Mouse (Mus musculus) liver, adult 2 months (tissue): Measurements from ENCODE around the gene Cyp4a32. TPM values are rescaled to one million over a fixed set of nuclear protein-coding genes. Genes with fewer than 3 reads are reported as not detected.

Source experiments
- DNase-seq: peaks from one replicate; pipeline ENCODE4 v3.0.0-alpha.2; 2011; ENCODE audit warnings: low read depth, low spot score; ENCODE audit errors: extremely low read depth
- H3K27ac ChIP-seq: fragments of 200-500 bp; replicated peaks from 2 replicates; pipeline ENCODE4 v1.5.1; 2012; ENCODE audit warnings: low read depth, mild to moderate bottlenecking, control low read depth, inconsistent platforms, low read length; ENCODE audit not compliant: insufficient read depth
- H3K27me3 ChIP-seq: fragments of 200-500 bp; 2 replicates; pipeline ENCODE4 v1.6.1; 2012; ENCODE audit warnings: mild to moderate bottlenecking, moderate library complexity, low read length, inconsistent platforms; ENCODE audit not compliant: control insufficient read depth, insufficient read depth
- H3K36me3 ChIP-seq: fragments of 200-500 bp; 2 replicates; pipeline ENCODE4 v1.6.1; 2012; ENCODE audit warnings: low read length, inconsistent platforms; ENCODE audit not compliant: control insufficient read depth, insufficient read depth
- H3K4me1 ChIP-seq: fragments of 200-500 bp; 2 replicates; pipeline ENCODE4 v1.6.1; 2011; ENCODE audit warnings: low read length; ENCODE audit not compliant: control insufficient read depth, insufficient read depth
- H3K4me3 ChIP-seq: fragments of 200-500 bp; 2 replicates; pipeline ENCODE4 v1.5.1; 2011; ENCODE audit warnings: low read depth, mild to moderate bottlenecking, control low read depth, low read length, moderate library complexity; ENCODE audit not compliant: insufficient read depth
- H3K79me2 ChIP-seq: fragments of 200-500 bp; 2 replicates; pipeline ENCODE4 v1.6.1; 2012; ENCODE audit warnings: inconsistent platforms, mild to moderate bottlenecking, low read length, moderate library complexity; ENCODE audit not compliant: control insufficient read depth, insufficient read depth
- H3K9ac ChIP-seq: fragments of 200-500 bp; 2 replicates; pipeline ENCODE4 v1.6.1; 2012; ENCODE audit warnings: low read depth, mild to moderate bottlenecking, control low read depth, inconsistent platforms, low read length
- CTCF ChIP-seq: fragments of 200-500 bp; IDR thresholded peaks from 2 replicates; pipeline ENCODE4 v1.5.1; 2011; ENCODE audit warnings: low read depth, low read length, control low read depth
- POLR2A ChIP-seq: fragments of 200-500 bp; IDR thresholded peaks from 2 replicates; pipeline ENCODE4 v1.6.1; 2011; ENCODE audit warnings: low read length, control low read depth; ENCODE audit not compliant: insufficient read depth; ENCODE audit errors: extremely low read depth
- WGBS: fragments of 180-500 bp; shearing (Covaris S2); methylation state at CpG from one replicate; pipeline ENCODE4 v1.1.7; 2018; 5-methylcytosine and 5-hydroxymethylcytosine counted together
- polyA plus RNA-seq: library from polyadenylated mRNA; depleted of rRNA; stranded (reverse); fragments of >200 nt; gene quantifications from 2 replicates; pipeline ENCODE4 v1.2.3, GENCODE M21; 2012; rRNA removed
- total RNA-seq: library from RNA; depleted of rRNA; stranded (reverse); fragments of >200 nt; gene quantifications from 2 replicates; pipeline ENCODE4 v1.2.3, GENCODE M21; 2014; rRNA removed

Cyp4a32 gene
- total and polyA plus RNA-seq, 2 experiments, result 12.2 to 23.2 TPM

DNA sequence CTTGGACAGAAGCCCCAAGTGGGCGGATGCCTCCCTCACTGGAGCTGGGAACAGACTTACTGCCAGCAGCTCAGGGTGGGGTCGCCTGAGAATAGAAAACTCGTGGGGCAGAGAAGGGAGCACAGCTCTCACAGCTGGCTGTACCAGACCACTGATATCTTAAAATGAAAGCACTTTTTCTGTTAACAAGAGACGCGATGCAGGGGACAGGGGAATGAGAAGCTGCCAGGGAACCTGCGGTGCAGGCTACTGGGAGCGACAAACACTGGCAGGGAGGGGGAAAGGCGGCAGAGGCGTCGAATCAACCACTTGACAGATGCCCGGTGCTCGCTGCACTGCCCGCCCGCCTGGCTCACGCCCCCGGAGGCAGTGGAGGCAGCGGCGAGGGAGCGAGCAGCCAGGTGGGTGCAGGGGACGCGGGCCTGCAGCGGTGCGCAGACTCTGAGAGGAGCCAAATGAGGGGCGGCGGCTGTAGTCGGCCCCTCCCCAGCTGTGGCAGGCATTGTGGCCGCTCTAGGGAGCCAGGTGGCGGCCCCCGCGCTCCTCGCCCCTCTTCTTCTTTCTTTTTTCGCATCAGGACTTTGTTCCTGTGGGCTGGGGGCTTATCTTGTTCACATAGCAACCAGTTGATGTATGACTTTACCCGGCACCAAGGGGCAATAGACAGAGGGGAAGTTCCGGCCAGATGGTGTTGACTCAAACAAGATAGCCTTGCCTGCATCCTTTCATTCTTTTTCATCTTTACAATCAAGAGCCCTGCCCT is 56.5 kb downstream of the Cyp4a32 start:
- no peaks in the 10 kb centered on the region for H3K79me2 ChIP-seq
- H3K9ac ChIP-seq, result peak overlapping the region; percentile 61
- 3% methylated on average over 34 of the region's 34 CpGs for WGBS
- H3K27me3 ChIP-seq, result no peaks in the 10 kb centered on the region
- no peak overlapping the region for H3K27ac ChIP-seq
- no peak for DNase-seq
- TF ChIP-seq CTCF (no peak), POLR2A (no peak)
- peaks cover 5% of the 10 kb centered on the region; the same call in 1 of the 2 replicates for H3K4me1 ChIP-seq
- no peaks in the 10 kb centered on the region for H3K36me3 ChIP-seq
- peak overlapping the region; percentile 59 for H3K4me3 ChIP-seq

DNA sequence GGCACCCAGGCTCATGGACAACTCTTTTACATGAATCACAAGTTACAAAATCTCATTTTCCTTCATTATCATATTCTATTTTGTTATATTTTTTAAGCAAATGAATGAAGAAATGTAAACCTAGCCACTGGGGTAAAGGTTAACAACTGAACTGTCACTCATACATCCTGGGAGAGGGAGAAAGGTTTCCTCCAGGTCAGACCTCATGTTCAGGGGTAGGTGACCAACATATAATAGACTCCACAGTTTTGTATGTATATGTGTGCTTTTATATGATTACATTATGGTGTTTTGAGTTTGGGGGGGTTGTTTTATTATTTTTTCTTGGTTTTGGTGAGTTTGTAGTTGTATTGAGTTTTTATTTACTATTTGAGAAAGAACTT is 57.1 kb downstream of the Cyp4a32 start:
- no peaks in the 10 kb centered on the region for H3K36me3 ChIP-seq
- H3K79me2 ChIP-seq, result no peaks in the 10 kb centered on the region

DNA sequence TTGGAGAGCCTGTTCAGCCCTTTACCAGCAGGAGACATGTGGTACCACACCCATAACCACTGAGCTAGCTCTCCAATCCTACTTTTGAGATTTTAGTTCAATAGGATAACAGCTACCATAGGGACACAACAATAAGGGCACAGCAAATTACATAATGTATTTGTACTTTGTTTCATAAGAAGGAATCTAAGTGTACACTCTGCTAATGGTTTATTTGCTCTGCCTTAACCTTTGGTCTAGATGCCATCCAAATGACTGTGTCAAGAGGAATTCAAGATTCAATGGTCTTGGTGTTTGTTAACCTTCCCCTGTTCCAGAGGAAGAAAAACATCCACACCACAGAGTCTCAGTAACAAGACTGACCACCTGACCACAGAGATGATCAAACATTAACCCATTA is 58.4 kb downstream of the Cyp4a32 start:
- no peaks in the 10 kb centered on the region for H3K27me3 ChIP-seq
- no peak overlapping the region for H3K4me3 ChIP-seq
- no peak overlapping the region for H3K27ac ChIP-seq
- no peak overlapping the region for H3K9ac ChIP-seq
- DNase-seq, result peak; percentile 69
- no peaks in the 10 kb centered on the region for H3K79me2 ChIP-seq
- peaks cover 5% of the 10 kb centered on the region; the same call in 1 of the 2 replicates for H3K4me1 ChIP-seq
- TF ChIP-seq POLR2A (no peak), CTCF (no peak)
- no peaks in the 10 kb centered on the region for H3K36me3 ChIP-seq

More for the DNA sequence above, 57.1 kb downstream of the Cyp4a32 start:
- H3K9ac ChIP-seq, result no peak overlapping the region
- H3K27ac ChIP-seq, result no peak overlapping the region
- peak overlapping the region; percentile 59; the same call in 1 of the 2 replicates for H3K4me3 ChIP-seq
- no peak for DNase-seq
- peaks cover 5% of the 10 kb centered on the region; the same call in 1 of the 2 replicates for H3K4me1 ChIP-seq
- TF ChIP-seq POLR2A (no peak), CTCF (no peak)
- H3K27me3 ChIP-seq, result no peaks in the 10 kb centered on the region

Other genes with a start within 250 kb of the Cyp4a32 start
- 0.37 and 0.47 TPM in 2 replicates for gene Cyp4a12b, start 189.3 kb upstream of the Cyp4a32 start, total RNA-seq
- 0.18 TPM in 1 of 2 replicates, not detected in the other for gene Cyp4a12b, start 189.3 kb upstream of the Cyp4a32 start, polyA plus RNA-seq
- not detected in 2 replicates for gene Cyp4a30b, start 148.4 kb upstream of the Cyp4a32 start, total RNA-seq
- not detected in 2 replicates for gene Cyp4a30b, start 148.4 kb upstream of the Cyp4a32 start, polyA plus RNA-seq
- 420 and 442 TPM in 2 replicates for gene Cyp4a14, start 104.8 kb upstream of the Cyp4a32 start, total RNA-seq
- 291 and 455 TPM in 2 replicates for gene Cyp4a14, start 104.8 kb upstream of the Cyp4a32 start, polyA plus RNA-seq
- 375 and 556 TPM in 2 replicates for gene Cyp4a10, start 82.7 kb upstream of the Cyp4a32 start, total RNA-seq
- gene Cyp4a10, start 82.7 kb upstream of the Cyp4a32 start, polyA plus RNA-seq, result 427 and 619 TPM in 2 replicates
- gene Cyp4a31, start 37.3 kb upstream of the Cyp4a32 start, total RNA-seq, result 8.3 and 19.2 TPM in 2 replicates
- 7.3 and 8.5 TPM in 2 replicates for gene Cyp4a31, start 37.3 kb upstream of the Cyp4a32 start, polyA plus RNA-seq
- 34.9 and 38.7 TPM in 2 replicates for gene Cyp4b1, start 46.8 kb downstream of the Cyp4a32 start, total RNA-seq
- gene Cyp4b1, start 46.8 kb downstream of the Cyp4a32 start, polyA plus RNA-seq, result 17.5 and 24.3 TPM in 2 replicates
- gene Efcab14, start 136.8 kb downstream of the Cyp4a32 start, total RNA-seq, result 10.7 TPM in 2 replicates
- 8.0 and 9.7 TPM in 2 replicates for gene Efcab14, start 136.8 kb downstream of the Cyp4a32 start, polyA plus RNA-seq
- not detected in 2 replicates for gene Tex38, start 180.0 kb downstream of the Cyp4a32 start, total RNA-seq
- gene Tex38, start 180.0 kb downstream of the Cyp4a32 start, polyA plus RNA-seq, result 0.23 TPM in 1 of 2 replicates, not detected in the other
- 13.4 and 16.5 TPM in 2 replicates for gene Atpaf1, start 183.8 kb downstream of the Cyp4a32 start, total RNA-seq
- gene Atpaf1, start 183.8 kb downstream of the Cyp4a32 start, polyA plus RNA-seq, result 23.4 and 25.4 TPM in 2 replicates
- gene Mob3c, start 227.1 kb downstream of the Cyp4a32 start, total RNA-seq, result 8.4 and 12.5 TPM in 2 replicates
- gene Mob3c, start 227.1 kb downstream of the Cyp4a32 start, polyA plus RNA-seq, result 22.6 and 24.4 TPM in 2 replicates
- gene Mknk1, start 238.2 kb downstream of the Cyp4a32 start, total RNA-seq, result 11.3 and 14.0 TPM in 2 replicates
- 15.5 and 22.7 TPM in 2 replicates for gene Mknk1, start 238.2 kb downstream of the Cyp4a32 start, polyA plus RNA-seq